Mouse (Mus musculus) neutrophil, adult 5-6 weeks (primary cell): ENCODE data around the gene Chl1. TPM values are rescaled to one million over a fixed set of nuclear protein-coding genes. Genes with fewer than 3 reads are reported as not detected.

Experiments
- ATAC-seq: fragments of 151-379, 151-347 bp; 2 replicates; pipeline ENCODE4 v1.8.0; 2017; ENCODE audit warnings: mild to moderate bottlenecking, moderate TSS enrichment; ENCODE audit not compliant: insufficient number of reproducible peaks, poor library complexity, low FRiP score, severe bottlenecking; ENCODE audit errors: extremely low read depth
- total RNA-seq: library from RNA; stranded (forward); fragments of 200-1000 nt; gene quantifications from 2 replicates; pipeline ENCODE4 v1.2.3, GENCODE M21; 2017

The Chl1 gene
- total RNA-seq, 1 experiment from 2014 or later = not detected

GRCm38 (mm10) chr6:103533048-103533447 lies 22.7 kb downstream of the Chl1 start:
- no peak for ATAC-seq

GRCm38 (mm10) chr6:103534027-103534426 lies 23.6 kb downstream of the Chl1 start:
- ATAC-seq = no peak

- no peak for ATAC-seq
These were observed 32.2 kb downstream of the Chl1 start for GRCm38 (mm10) chr6:103542576-103542975.

GRCm38 (mm10) chr6:103543753-103544152 lies 33.4 kb downstream of the Chl1 start:
- ATAC-seq = no peak

GRCm38 (mm10) chr6:103546314-103546713 lies 35.9 kb downstream of the Chl1 start:
- no peak for ATAC-seq

GRCm38 (mm10) chr6:103549929-103550328 lies 39.5 kb downstream of the Chl1 start:
- ATAC-seq = no peak

GRCm38 (mm10) chr6:103558037-103558893 lies 47.9 kb downstream of the Chl1 start:
- ATAC-seq = no peak

GRCm38 (mm10) chr6:103558894-103559225 lies 48.5 kb downstream of the Chl1 start:
- no peak for ATAC-seq

GRCm38 (mm10) chr6:103559344-103559743 lies 49.0 kb downstream of the Chl1 start:
- no peak for ATAC-seq

GRCm38 (mm10) chr6:103564811-103565210 lies 54.4 kb downstream of the Chl1 start:
- ATAC-seq = no peak

GRCm38 (mm10) chr6:103567247-103567646 lies 56.9 kb downstream of the Chl1 start:
- no peak for ATAC-seq

- no peak for ATAC-seq
These were observed 62.3 kb downstream of the Chl1 start for GRCm38 (mm10) chr6:103572659-103573058.

GRCm38 (mm10) chr6:103584224-103584623 lies 73.8 kb downstream of the Chl1 start:
- ATAC-seq = no peak

GRCm38 (mm10) chr6:103585667-103586066 lies 75.3 kb downstream of the Chl1 start:
- no peak for ATAC-seq

GRCm38 (mm10) chr6:103586081-103586480 lies 75.7 kb downstream of the Chl1 start:
- ATAC-seq = no peak

- ATAC-seq = no peak
These were observed 91.7 kb downstream of the Chl1 start for GRCm38 (mm10) chr6:103602070-103602469.

GRCm38 (mm10) chr6:103610656-103611055 lies 100.3 kb downstream of the Chl1 start:
- no peak for ATAC-seq

GRCm38 (mm10) chr6:103612626-103613025 lies 102.2 kb downstream of the Chl1 start:
- ATAC-seq = no peak

- ATAC-seq = no peak
These were observed 103.3 kb downstream of the Chl1 start for GRCm38 (mm10) chr6:103613714-103614113.

GRCm38 (mm10) chr6:103615924-103616602 lies 105.7 kb downstream of the Chl1 start:
- no peak for ATAC-seq
